Mouse (Mus musculus) T-helper 2 cell (primary cell): ENCODE data around the gene Gm45521.
"Not testable (repeated sequence)": the region's sequence is repeated elsewhere in the genome, so short reads cannot be mapped to it uniquely, and the experiment has no call there.

Experiments
- in situ Hi-C: fragments of 300-600 bp; cut with MboI, MseI; formaldehyde crosslinking; loops from one replicate; pipeline ENCODE4 v1.15.1; 2025; ENCODE audit warnings: high pct_unique_total_duplicates

Gm45521 gene

DNA sequence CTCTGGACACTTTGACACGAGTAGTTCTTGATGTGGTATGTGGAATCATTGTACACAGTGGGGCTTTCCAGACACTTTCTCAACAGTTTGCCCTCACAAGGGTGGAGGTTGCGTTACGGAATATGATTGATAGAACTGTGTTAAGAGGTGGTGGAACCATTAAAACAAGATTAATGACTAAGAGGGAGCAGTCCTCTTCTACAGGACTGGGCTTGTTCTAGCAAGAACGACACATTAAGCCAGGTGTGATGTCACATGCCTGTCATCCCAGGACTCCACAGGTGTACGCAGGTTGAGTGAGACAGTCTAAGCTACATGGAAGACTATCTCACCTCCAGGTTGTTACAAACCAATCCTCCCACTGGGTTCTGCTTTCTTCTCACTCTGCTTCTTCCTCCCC, 42.3 kb downstream of the Gm45521 start:
- in situ Hi-C loops = loop anchor here (5.0 kb wide), 1 partner anchor 37 kb away; no protein-coding TSS in a partner anchor

- in situ Hi-C loops = loop anchor here (5.0 kb wide), 1 partner anchor 47 kb away; no protein-coding TSS in a partner anchor
Observed at GRCm38 (mm10) chr14:8000247-8000646, 43.2 kb downstream of the Gm45521 start.

- in situ Hi-C loops = loop anchor here (5.0 kb wide), 1 partner anchor 46 kb away; no protein-coding TSS in a partner anchor
Observed at GRCm38 (mm10) chr14:8000831-8001685, 44.0 kb downstream of the Gm45521 start.

- in situ Hi-C loops = loop anchor here (5.0 kb wide), 1 partner anchor 45 kb away; no protein-coding TSS in a partner anchor
Observed at GRCm38 (mm10) chr14:8002432-8003092, 45.5 kb downstream of the Gm45521 start, which contains the start of gene Abhd6. Gene Abhd6 (plus strand): TSS chr14:8002902.

DNA sequence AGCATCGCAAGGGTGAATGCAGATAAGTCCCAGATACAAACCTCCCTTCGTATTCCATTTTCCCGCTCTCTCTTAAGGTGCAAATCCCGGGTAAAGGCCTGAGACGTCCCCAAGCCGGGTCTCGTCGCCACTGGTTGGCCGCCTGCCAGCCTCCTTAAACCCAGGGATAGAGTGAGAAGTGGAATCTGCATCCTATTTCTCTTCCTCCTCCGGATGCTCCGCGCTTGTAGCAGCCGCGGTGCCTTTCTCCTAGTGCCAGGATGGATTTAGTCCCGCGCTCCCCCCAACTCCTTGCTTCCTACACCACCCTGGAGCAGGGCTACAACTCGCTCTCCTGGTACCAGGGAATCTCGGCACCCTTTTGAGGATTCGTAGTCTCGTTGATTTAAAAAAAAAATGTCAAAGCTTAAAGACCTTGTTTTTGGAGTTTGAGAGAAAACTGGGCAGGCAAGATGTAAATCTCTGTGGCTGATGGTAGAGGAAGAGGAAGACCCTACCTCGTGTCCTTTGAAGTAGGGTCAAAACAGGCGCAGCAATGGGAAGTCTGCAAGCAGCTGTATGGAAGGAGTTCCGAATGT, 46.1 kb downstream of the Gm45521 start:
- in situ Hi-C loops = loop anchor here (5.0 kb wide), 1 partner anchor 44 kb away; no protein-coding TSS in a partner anchor

DNA sequence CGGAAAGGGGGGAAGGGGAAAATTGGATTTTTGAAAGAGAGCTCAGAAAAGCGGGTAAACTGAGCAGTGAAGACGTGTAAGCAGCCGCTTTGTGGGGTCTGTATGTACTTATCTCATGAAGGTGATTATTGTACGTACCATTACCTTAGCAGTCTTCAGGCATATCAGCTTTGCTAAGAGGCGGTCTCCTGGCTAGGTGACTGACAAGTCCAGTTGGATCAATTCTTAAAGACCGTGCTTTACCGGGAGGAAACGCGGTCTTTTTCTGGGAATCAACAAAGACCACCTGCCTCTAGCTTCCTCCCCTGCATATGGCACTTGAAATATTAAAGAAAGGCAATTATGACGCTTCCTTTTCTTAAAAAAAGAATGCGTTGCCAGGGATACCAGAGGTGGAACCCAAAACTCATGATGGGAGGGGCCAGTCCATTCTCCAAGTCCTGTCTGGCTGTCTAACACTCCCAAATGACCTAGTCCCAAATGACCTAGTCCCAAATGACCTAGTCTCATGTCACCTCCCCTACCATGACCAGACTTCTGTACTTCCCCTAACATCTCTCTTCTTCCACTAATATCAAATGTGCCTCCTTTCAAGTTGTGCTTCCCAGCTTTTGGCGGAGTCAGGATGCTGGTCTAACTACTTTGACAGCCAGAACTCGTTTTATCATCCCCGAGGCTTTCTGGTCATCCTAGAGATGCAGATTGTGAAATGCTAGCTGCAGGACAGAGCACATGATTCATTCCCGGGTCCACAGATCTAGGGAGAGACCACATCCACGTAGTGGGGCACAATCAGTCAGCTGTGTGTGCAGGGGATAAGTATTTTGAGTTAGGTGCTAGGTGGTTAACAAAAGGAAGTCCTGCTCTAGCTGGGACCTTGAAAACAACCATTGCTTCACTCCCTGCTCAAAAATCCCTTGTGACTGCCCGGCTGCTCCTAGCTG, 46.9 kb downstream of the Gm45521 start:
- in situ Hi-C loops = loop anchor here (5.0 kb wide), 1 partner anchor 43 kb away; no protein-coding TSS in a partner anchor

DNA sequence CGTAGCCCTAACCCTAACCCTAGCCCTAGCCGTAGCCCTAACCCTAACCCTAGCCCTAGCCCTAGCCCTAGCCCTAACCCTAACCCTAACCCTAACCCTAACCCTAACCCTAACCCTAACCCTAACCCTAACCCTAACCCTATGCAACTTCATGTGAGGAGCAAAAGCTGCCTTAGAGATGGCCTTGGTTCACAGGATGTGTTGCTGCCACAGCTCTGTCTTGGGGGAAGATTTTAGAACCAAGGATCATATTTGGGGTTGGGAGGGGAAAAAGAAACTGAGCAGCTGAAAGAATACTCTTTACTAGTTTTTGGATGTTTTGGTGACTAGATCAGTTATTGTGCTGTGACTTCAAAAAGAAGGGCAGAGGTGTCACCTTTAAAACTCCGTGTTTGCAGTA, 49.0 kb downstream of the Gm45521 start:
- in situ Hi-C loops = not testable (repeated sequence)

- in situ Hi-C loops = no loop called here
Observed at GRCm38 (mm10) chr14:8007084-8007483, 50.0 kb downstream of the Gm45521 start.

DNA sequence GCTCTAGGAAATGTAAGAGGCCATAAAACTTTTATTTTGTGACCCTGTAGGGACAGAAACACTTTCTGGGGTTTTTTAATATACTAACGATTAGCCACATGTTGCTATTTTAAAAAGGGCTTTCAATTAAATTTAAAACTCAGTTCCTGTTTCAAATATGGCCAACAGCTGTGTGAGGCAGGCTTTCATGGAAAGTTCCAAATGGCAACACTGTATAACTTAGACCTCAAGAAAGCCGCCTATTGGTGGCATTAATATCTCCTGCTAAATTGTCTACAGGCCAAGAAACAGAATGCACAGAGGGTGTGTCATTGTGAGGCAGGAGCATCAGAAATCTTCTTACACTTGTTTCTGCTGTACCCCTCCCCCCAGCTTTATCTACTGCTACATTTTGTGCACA, 50.4 kb downstream of the Gm45521 start:
- in situ Hi-C loops = no loop called here

GRCm38 (mm10) chr14:8007923-8008322, 50.8 kb downstream of the Gm45521 start:
- in situ Hi-C loops = no loop called here
